In genomic region chr8:36019895-36020294, GRCm38 (mm10) we compare ENCODE assay signal across 24 mouse cellular contexts.
DNase-seq lines count a peak whose midpoint lies in the region; ATAC-seq lines count a peak whose summit lies in the region.
"Had no signal": no experiment of that assay in that cellular context is flagged by ENCODE, and none has a peak within 500 bp of the region (broad histone marks: within the 10 kb centered on the region; RNA-seq: fewer than 3 reads in every experiment).

No protein-coding gene starts in this region.

- intact Hi-C loops in left cerebral cortex, postnatal 36 days (cut with DNase I) = loop anchor here (5.0 to 10.0 kb wide), 4 partner anchors 88 to 162 kb away; no protein-coding TSS in a partner anchor

- ATAC-seq in frontal cortex, adult (ENCODE audit: low TSS enrichment) = peak; percentile 92
- ATAC-seq: activated CD4-positive, CD25-positive, alpha-beta regulatory T cell, adult 4 months; forebrain, embryonic 16.5 days; inflammation-experienced regulatory T-cells, adult 6 months; midbrain, embryonic 15.5 days had no signal

- DNase-seq in frontal cortex, postnatal 14 days (ENCODE audit: low spot score in 2 of 2) = no peak
- DNase-seq in right cerebral cortex, adult 18-20 months = peak; percentile 81
- no peak for DNase-seq in right cerebral cortex, postnatal 10 days (ENCODE audit: low spot score in 2 of 2)
- peak; percentile 37 to 76 for DNase-seq in frontal cortex, postnatal 36 days (ENCODE audit: low spot score in 2 of 2)
- peak; percentile 55 to 68 for DNase-seq in left cerebral cortex, postnatal 36 days (ENCODE audit: low spot score in 2 of 2)
- no peak for DNase-seq in urinary bladder, postnatal 25 days (ENCODE audit: low spot score)
- DNase-seq in adrenal gland, postnatal 14 days = no peak
- DNase-seq: adrenal gland, adult 8-10 months; cerebellum, adult 11 months; cerebellum, adult 9-10 months; cerebellum, postnatal 36 days; heart, postnatal 14 days; kidney, adult 11 months; kidney, postnatal 14 days; lung, embryonic 14.5 days; retina, postnatal 1 day; spleen, adult 18-20 months; thymus, adult 2 months; thymus, postnatal 4 days had no signal

Comparison
In these comparisons a context has a peak if more than half of its experiments do, and no peak if none do; other contexts are left out.
1. DNase-seq: peak in right cerebral cortex, adult 18-20 months (single experiment), frontal cortex, postnatal 36 days (2 of 2) and left cerebral cortex, postnatal 36 days (2 of 2); none in frontal cortex, postnatal 14 days (0 of 2), right cerebral cortex, postnatal 10 days (0 of 2), urinary bladder, postnatal 25 days (single experiment) and adrenal gland, postnatal 14 days (single experiment).